Mouse (Mus musculus): ENCODE results near the gene Gm37240. TPM values are rescaled to one million over a fixed set of nuclear protein-coding genes. Genes with fewer than 3 reads are reported as not detected.

The Gm37240 gene
- total RNA-seq, 2 experiments from 2014 or later = 1.3 to 1.9 TPM

DNA sequence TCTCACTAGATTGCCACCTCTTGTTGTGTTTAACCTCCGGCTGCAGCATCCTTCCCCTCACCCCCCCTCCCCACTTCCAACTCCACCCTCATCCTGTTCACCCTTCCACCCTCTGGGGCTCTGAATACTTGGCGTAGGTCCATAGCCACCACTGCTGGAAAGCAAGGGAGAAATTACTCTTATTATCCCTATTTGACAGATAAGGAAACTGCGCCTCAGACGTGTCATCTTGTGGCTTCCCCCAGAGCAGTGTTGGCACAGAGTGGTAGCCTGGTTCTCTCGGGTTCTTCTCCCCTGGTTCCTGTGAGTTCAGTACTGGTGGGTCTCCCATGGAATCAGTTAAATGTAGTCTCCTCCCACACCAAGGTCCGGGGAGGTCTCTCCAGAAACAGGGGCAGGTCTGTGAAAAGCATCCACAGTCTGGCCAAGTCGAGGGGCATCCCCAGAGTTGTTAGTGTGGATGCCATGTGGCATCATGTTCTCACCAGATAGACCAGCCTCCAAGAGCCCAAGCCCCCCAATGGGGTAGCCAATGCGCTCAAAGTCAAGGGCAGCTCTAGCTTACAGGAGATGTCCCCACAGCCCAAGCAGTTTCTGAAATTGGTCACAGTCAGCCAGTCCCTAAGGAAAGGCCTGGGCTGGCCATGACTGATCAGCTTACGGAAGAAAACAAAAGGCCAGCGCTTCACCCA, 1419.8 kb downstream of the Gm37240 start:
- DNase-seq (ENCODE audit: low spot score in 2 of 2) = no peak

DNA sequence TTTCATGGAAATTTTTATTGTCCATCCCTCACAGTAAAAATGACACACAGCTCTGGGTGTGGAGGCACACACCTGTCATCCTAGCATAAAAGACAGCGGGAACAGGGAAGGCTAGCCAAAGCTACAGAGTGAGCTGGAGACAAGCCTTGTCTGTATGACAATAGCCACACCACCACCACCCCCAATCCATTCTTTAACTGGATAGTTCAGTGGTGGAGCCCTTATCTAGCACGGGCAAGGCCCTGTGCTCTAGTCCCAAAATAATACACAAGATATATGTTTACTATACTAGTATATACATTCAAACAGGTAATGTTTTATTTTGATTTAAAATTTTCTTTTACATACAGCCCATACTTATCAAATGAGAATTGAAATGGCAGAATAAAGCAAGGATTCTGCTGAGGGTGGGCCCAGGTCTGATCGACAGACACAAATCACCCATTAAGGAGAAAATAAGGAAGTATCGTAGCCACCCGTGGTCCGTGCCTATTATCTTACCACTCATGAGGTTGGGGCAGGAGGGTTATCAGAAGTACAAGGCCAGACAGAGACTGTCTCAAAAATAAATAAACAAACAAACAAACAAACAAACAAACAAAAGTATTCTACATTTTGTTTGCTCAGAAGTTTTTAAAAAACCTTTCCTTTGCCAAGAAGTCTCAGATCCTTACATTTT, 1421.4 kb downstream of the Gm37240 start:
- DNase-seq (ENCODE audit: low spot score in 2 of 2) = no peak

DNA sequence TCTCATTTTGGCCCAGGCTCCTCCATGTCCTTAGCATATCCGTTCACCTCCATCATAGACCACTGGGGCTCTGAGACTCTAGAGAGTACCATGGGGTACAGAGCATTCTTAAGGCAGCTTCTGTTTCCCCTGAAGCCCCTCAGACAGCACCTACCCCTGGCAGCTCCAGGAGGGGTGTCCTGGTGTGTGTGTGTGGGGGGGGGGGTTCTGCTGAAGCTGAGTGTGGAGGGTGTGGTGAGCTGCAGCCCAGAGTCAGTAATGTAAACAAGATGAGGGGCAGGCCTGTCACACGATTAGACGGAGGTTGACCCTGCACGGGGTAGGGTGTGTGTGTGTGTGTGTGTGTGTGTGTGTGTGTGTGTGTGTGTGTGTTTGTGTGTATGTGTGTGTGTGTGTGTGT, 1425.6 kb downstream of the Gm37240 start:
- DNase-seq (ENCODE audit: low spot score in 2 of 2) = no peak

DNA sequence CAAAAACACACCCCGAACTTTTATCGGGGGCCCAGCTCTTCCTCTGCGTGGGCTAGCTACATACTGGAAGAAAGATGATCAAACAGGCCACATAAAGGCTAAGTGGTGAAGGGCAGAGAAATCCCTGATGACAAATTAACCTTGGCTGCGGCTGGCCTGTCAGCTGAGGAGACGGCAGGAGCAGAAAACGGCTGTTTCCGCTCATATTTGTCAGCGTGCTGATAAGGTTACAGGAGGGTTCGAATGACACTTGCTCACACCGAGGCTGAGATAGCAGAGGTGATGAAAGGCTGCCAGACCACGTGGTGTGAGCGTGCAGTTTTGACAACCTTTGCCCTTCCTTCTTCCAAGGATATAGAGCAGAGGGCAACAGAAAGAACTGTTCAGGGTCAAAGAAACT, 1426.4 kb downstream of the Gm37240 start:
- no peak for DNase-seq (ENCODE audit: low spot score in 2 of 2)

DNA sequence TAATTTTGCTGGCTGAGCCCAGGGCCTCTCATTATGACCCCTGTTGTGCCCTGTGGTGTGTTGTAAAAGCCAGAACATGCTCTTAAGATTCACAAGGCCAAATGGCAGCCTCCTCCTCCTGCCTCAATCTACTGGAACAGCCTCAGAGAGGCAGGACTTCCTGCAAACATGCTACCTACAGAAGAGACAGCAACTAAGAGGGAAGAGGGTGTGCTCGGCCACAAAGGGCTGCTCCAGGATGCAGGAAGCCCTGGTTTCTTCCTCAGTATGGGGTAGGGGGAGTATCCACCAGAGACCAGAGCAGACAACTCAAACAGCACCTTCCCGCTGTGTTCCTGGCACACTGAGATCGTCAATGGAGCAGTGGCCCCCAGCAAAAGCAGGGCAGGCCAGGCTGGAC, 1426.8 kb downstream of the Gm37240 start:
- no peak for DNase-seq (ENCODE audit: low spot score in 2 of 2)

GRCm38 (mm10) chr3:84455733-84456417, 1431.4 kb downstream of the Gm37240 start:
- no peak for DNase-seq (ENCODE audit: low spot score in 2 of 2)

DNA sequence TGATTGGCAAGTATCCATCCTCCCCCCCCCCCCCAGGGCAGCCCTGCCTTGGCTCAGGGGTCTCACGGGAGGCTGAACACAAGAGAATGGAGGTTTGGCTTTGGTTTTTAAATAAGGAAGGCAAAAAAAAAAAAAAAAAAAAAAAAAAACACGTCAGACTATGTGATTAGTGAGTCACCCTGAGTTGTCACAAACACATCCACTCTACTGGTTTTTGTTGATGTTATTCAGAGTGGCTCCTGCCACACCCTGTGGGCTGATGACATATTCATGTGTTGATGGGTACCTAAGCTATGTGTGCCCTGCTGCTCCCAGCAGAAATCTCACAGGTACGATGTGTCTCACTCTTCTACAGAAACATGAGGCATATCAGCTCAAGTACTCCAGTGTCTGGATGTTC, 1436.7 kb downstream of the Gm37240 start:
- no peak for DNase-seq (ENCODE audit: low spot score in 2 of 2)

DNA sequence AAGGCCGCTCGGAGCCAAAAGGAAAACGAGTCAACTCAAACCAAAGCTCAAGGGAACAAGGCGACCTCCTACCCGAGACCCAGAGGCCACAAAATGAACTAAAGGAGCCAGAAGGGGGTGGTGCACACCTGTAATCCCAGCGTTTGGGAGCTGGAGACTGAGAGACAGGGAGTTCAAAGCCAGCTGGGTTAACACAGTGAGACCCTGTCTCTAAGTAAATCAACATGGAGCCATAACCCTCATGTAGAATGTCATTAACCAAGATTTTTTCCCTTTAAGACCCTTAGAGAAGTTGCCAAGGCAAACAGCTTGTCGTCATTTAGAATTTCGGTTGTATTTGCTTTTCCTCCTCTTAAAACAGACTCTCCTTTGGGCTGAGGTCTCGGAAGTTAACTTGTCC, 1438.3 kb downstream of the Gm37240 start:
- DNase-seq (ENCODE audit: low spot score in 2 of 2) = no peak

- DNase-seq (ENCODE audit: low spot score in 2 of 2) = no peak
Measured at GRCm38 (mm10) chr3:84447803-84448202, 1439.5 kb downstream of the Gm37240 start.

Small RNA genes within 50 kb of the gene (microRNA-seq; reads per million reads assigned to microRNA genes)
- 0 reads per million in 2 experiments for gene Mir466k

Other genes with a start within 250 kb of the Gm37240 start
- gene Fam160a1, start 70.2 kb downstream of the Gm37240 start, total RNA-seq (2021) = 10 to 100 TPM; 10.1 to 10.5 TPM
- gene Glt28d2, start within 50 bp of the Gm37240 start, total RNA-seq (2021) = under 1 TPM; 0.17 to 0.23 TPM
- 10 to 100 TPM; 18.1 to 21.2 TPM for gene Sh3d19, start 83.6 kb upstream of the Gm37240 start, total RNA-seq (2021)
- gene Prss48, start 115.0 kb upstream of the Gm37240 start, total RNA-seq (2021) = not detected